Mouse (Mus musculus): ENCODE measurements at regions not wholly inside any gene's neighbourhood (a gene's known extent, or its start where the extent isn't known, plus 50 kb on each side); places are given as distances from the start of the nearest gene placed in this dataset.

DNA sequence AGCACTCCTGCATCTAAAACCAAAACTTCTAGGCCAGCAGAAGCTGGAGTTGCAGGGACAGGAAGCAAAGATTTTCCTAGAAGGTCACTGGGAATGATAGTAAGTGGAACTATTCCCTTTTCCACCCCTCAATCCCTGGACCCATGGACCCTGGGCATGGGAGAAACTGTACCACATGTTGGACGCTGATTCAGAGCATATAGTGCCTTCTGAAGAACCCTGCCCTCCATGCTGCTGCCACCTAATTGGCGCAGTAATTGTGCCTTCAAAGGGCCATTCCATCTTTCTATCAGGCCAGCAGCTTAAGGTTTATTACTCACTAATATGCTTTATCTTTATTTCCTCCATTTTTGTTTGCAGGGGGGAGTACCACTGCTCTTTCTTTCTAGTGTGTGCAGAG, 516.8 kb downstream of the Plekhb2 start:
- TF ChIP-seq CTCF (IDR thresholded peaks at IDR 0.05; ENCODE audit: low read depth, low read length), result no peak
- TF ChIP-seq POLR2A (IDR thresholded peaks at IDR 0.05; ENCODE audit: insufficient read depth, low read length), result no peak
- TF ChIP-seq EP300 (IDR thresholded peaks at IDR 0.05; ENCODE audit: insufficient read depth, low read depth, low read length), result no peak

All from ES-Bruce4 (cell line).